Mouse (Mus musculus) lung, postnatal 0 days (tissue): ENCODE results near the gene Krtap31-2.

Experiments used
- CTCF ChIP-seq: IDR thresholded peaks from 2 replicates; pipeline ENCODE4 v1.5.1; 2016; ENCODE audit warnings: antibody characterized with exemption, mild to moderate bottlenecking
- EP300 ChIP-seq: IDR thresholded peaks from 2 replicates; pipeline ENCODE4 v1.6.1; 2016; ENCODE audit warnings: antibody characterized with exemption, mild to moderate bottlenecking, control low read depth

GRCm38 (mm10) chr11:99982731-99983130 is 46.6 kb downstream of the Krtap31-2 start:
- TF ChIP-seq EP300 (no peak), CTCF (no peak)
